Comparison of ENCODE assay signal across 17 mouse cellular contexts in genomic region chr4:83988314-83988713, GRCm38 (mm10).
DNase-seq lines count a peak whose midpoint lies in the region; ATAC-seq and TF ChIP-seq lines count a peak whose summit lies in the region.
"Had no signal": no experiment of that assay in that cellular context is flagged by ENCODE, and none has a peak within 500 bp of the region (broad histone marks: within the 10 kb centered on the region; RNA-seq: fewer than 3 reads in every experiment).

No protein-coding gene starts in this region.

- H3K9ac ChIP-seq in heart, adult 2 months (ENCODE audit: low read depth, low read length), result no peak overlapping the region
- no peak overlapping the region for H3K9ac ChIP-seq in kidney, embryonic 15.5 days
- no peak overlapping the region for H3K9ac ChIP-seq in limb, embryonic 11.5 days (ENCODE audit: low read length)
- H3K9ac ChIP-seq: midbrain, embryonic 12.5 days had no signal

- H3K36me3 ChIP-seq in heart, embryonic 10.5 days, result no peaks in the 10 kb centered on the region
- H3K36me3 ChIP-seq in heart, adult 2 months (ENCODE audit: control insufficient read depth, insufficient read depth, low read length), result no peaks in the 10 kb centered on the region
- H3K36me3 ChIP-seq in kidney, embryonic 15.5 days, result no peaks in the 10 kb centered on the region
- no peaks in the 10 kb centered on the region for H3K36me3 ChIP-seq in limb, embryonic 11.5 days (ENCODE audit: control insufficient read depth, insufficient read depth, low read length)
- H3K36me3 ChIP-seq: midbrain, embryonic 12.5 days had no signal

- H3K27me3 ChIP-seq in heart, embryonic 10.5 days (ENCODE audit: insufficient read depth, poor library complexity, severe bottlenecking), result no peaks in the 10 kb centered on the region
- no peaks in the 10 kb centered on the region for H3K27me3 ChIP-seq in heart, adult 2 months (ENCODE audit: control insufficient read depth, insufficient read depth, low read length)
- no peaks in the 10 kb centered on the region for H3K27me3 ChIP-seq in kidney, embryonic 15.5 days
- no peaks in the 10 kb centered on the region for H3K27me3 ChIP-seq in limb, embryonic 11.5 days (ENCODE audit: control insufficient read depth, insufficient read depth, low read length)

- no peak overlapping the region for H3K4me3 ChIP-seq in heart, embryonic 10.5 days
- no peak overlapping the region for H3K4me3 ChIP-seq in heart, adult 2 months
- H3K4me3 ChIP-seq in kidney, embryonic 15.5 days (replicated peaks), result no peak overlapping the region
- no peak overlapping the region for H3K4me3 ChIP-seq in limb, embryonic 11.5 days (ENCODE audit: low read depth, low read length)
- H3K4me3 ChIP-seq: erythroblast, embryonic 14.5 days; midbrain, embryonic 12.5 days had no signal

- H3K4me2 ChIP-seq in kidney, embryonic 15.5 days, result 0 out of 2 replicates have a peak overlapping the region, but pooled peaks have one; percentile 4
- peak overlapping the region; percentile 22; the same call in 1 of the 2 replicates for H3K4me2 ChIP-seq in limb, embryonic 11.5 days (ENCODE audit: low read depth, severe bottlenecking)
- H3K4me2 ChIP-seq: midbrain, embryonic 12.5 days had no signal

- peaks cover 29% of the 10 kb centered on the region for H3K4me1 ChIP-seq in heart, embryonic 10.5 days
- H3K4me1 ChIP-seq in heart, adult 2 months (ENCODE audit: control insufficient read depth, insufficient read depth, low read length), result no peaks in the 10 kb centered on the region; the same call in 1 of the 2 replicates
- peaks cover 44% of the 10 kb centered on the region for H3K4me1 ChIP-seq in kidney, embryonic 15.5 days
- H3K4me1 ChIP-seq in limb, embryonic 11.5 days (ENCODE audit: control insufficient read depth, insufficient read depth, low read length), result peaks cover 29% of the 10 kb centered on the region

- DNase-seq in heart, embryonic 10.5 days (ENCODE audit: low spot score), result no peak
- DNase-seq in heart, adult 2 months, result no peak
- no peak for DNase-seq in kidney, adult 8-10 months
- peak; percentile 53 for DNase-seq in limb, embryonic 11.5 days (ENCODE audit: low spot score)
- DNase-seq in cerebellum, postnatal 10 days, result no peak
- DNase-seq in embryo, embryonic 11 days, result no peak
- DNase-seq: adrenal gland, adult 2 months; cerebellum, adult 9-11 months; kidney, adult 11 months; layer of hippocampus, adult 9-11 months; lung, adult 18-20 months; retina, postnatal 1 day; spleen, adult 18-20 months had no signal

- intact Hi-C loops in heart, adult 2 months (cut with DNase I), result no loop called here

- no peak for TF ChIP-seq CTCF in heart, adult 2 months (IDR thresholded peaks at IDR 0.05)

- peak overlapping the region; percentile 67 for H3K27ac ChIP-seq in heart, embryonic 10.5 days
- H3K27ac ChIP-seq in heart, adult 2 months, result no peak overlapping the region
- H3K27ac ChIP-seq in kidney, embryonic 15.5 days, result peak overlapping the region; percentile 81
- peak overlapping the region; percentile 64 for H3K27ac ChIP-seq in limb, embryonic 11.5 days (replicated peaks; ENCODE audit: low read depth, low read length)
- H3K27ac ChIP-seq: midbrain, embryonic 12.5 days had no signal

- no peaks in the 10 kb centered on the region for H3K79me2 ChIP-seq in heart, adult 2 months (replicated peaks; ENCODE audit: control insufficient read depth, insufficient read depth, low read length)

- 35% methylated on average over 5 of the region's 5 CpGs for WGBS in heart, embryonic 10.5 days
- 34% methylated on average over 5 of the region's 5 CpGs for WGBS in heart, adult 2 months
- 12% methylated on average over 5 of the region's 5 CpGs for WGBS in kidney, embryonic 15.5 days
- WGBS in limb, embryonic 11.5 days, result 17% methylated on average over 5 of the region's 5 CpGs

- H3K9me3 ChIP-seq in heart, embryonic 10.5 days, result no peaks in the 10 kb centered on the region
- H3K9me3 ChIP-seq in kidney, embryonic 15.5 days (replicated peaks), result no peaks in the 10 kb centered on the region
- H3K9me3 ChIP-seq in limb, embryonic 11.5 days (ENCODE audit: control insufficient read depth, low read length), result no peaks in the 10 kb centered on the region; the same call in 1 of the 2 replicates
- H3K9me3 ChIP-seq: midbrain, embryonic 12.5 days had no signal

- TF ChIP-seq POLR2A in heart, adult 2 months (IDR thresholded peaks at IDR 0.05; ENCODE audit: insufficient read depth, low read depth, low read length), result no peak

- TF ChIP-seq EP300 in heart, adult 2 months (IDR thresholded peaks at IDR 0.05; ENCODE audit: insufficient read depth, low read depth, low read length), result no peak

- ATAC-seq in kidney, embryonic 15.5 days (replicated peaks; ENCODE audit: low FRiP score), result no peak; the same call in 1 of the 2 replicates
- peak; percentile 26; the same call in 1 of the 2 replicates for ATAC-seq in common myeloid progenitor, adult 5-6 weeks (replicated peaks; ENCODE audit: low read depth, poor library complexity, severe bottlenecking)
- ATAC-seq in limb, embryonic 11.5 days (ENCODE audit: insufficient number of reproducible peaks, low FRiP score, low TSS enrichment, low read depth), result no peak
